Mouse (Mus musculus) induced T-regulatory cell, adult 2 months (primary cell): ENCODE data around the gene Trim46.

Experiments used
- DNase-seq: peaks from one replicate; pipeline ENCODE4 v3.0.0-alpha.2; 2012; ENCODE audit warnings: low read depth

Trim46 gene

GRCm38 (mm10) chr3:89270891-89271290 lies 24.8 kb upstream of the Trim46 start:
- no peak for DNase-seq

GRCm38 (mm10) chr3:89270051-89270755 lies 24.1 kb upstream of the Trim46 start, which contains the start of gene Slc50a1:
Slc50a1 (minus strand) TSS chr3:89270570.
- peak; percentile 87 for DNase-seq

- no peak for DNase-seq
Measured at GRCm38 (mm10) chr3:89268916-89269315, 22.8 kb upstream of the Trim46 start.

- peak; percentile 91 for DNase-seq
Measured at GRCm38 (mm10) chr3:89266439-89266893, 20.4 kb upstream of the Trim46 start.

- DNase-seq, result no peak
Measured at GRCm38 (mm10) chr3:89262417-89262816, 16.3 kb upstream of the Trim46 start.

GRCm38 (mm10) chr3:89260211-89260610 lies 14.1 kb upstream of the Trim46 start:
- DNase-seq, result no peak

GRCm38 (mm10) chr3:89259076-89259475 lies 13.0 kb upstream of the Trim46 start, which contains the start of gene Dpm3:
Dpm3 (plus strand) TSS chr3:89259358.
- DNase-seq, result no peak

- DNase-seq, result no peak
Measured at GRCm38 (mm10) chr3:89256177-89256576, 10.1 kb upstream of the Trim46 start.

GRCm38 (mm10) chr3:89254994-89255393 lies 8.9 kb upstream of the Trim46 start:
- DNase-seq, result no peak

GRCm38 (mm10) chr3:89251365-89251895 lies 5.3 kb upstream of the Trim46 start:
- DNase-seq, result peak; percentile 70

- DNase-seq, result peak; percentile 83
Measured at GRCm38 (mm10) chr3:89250435-89251040, 4.4 kb upstream of the Trim46 start.

GRCm38 (mm10) chr3:89247466-89247865 lies 1.4 kb upstream of the Trim46 start:
- peak; percentile 64 for DNase-seq

GRCm38 (mm10) chr3:89245688-89246171 lies 379 bp downstream of the Trim46 start, which contains the start of gene Krtcap2:
Krtcap2 (plus strand) TSS chr3:89245966.
- peak; percentile 86 for DNase-seq

- DNase-seq, result peak; percentile 80
Measured at GRCm38 (mm10) chr3:89244982-89245687, 974 bp downstream of the Trim46 start.

- DNase-seq, result peak; percentile 73
Measured at GRCm38 (mm10) chr3:89244158-89244981, 1.7 kb downstream of the Trim46 start.

GRCm38 (mm10) chr3:89243609-89244008 lies 2.5 kb downstream of the Trim46 start:
- DNase-seq, result peak; percentile 83

GRCm38 (mm10) chr3:89242331-89242895 lies 3.7 kb downstream of the Trim46 start:
- DNase-seq, result peak; percentile 83

GRCm38 (mm10) chr3:89238494-89238893 lies 7.6 kb downstream of the Trim46 start:
- DNase-seq, result no peak

- DNase-seq, result no peak
Measured at GRCm38 (mm10) chr3:89237682-89238081, 8.4 kb downstream of the Trim46 start.

- no peak for DNase-seq
Measured at GRCm38 (mm10) chr3:89236516-89236915, 9.6 kb downstream of the Trim46 start.

GRCm38 (mm10) chr3:89233562-89234110 lies 12.5 kb downstream of the Trim46 start:
- no peak for DNase-seq
